Mouse (Mus musculus) common myeloid progenitor, adult 5-6 weeks (primary cell): ENCODE results near the gene Xpc. TPM values are rescaled to one million over a fixed set of nuclear protein-coding genes. Genes with fewer than 3 reads are reported as not detected.

Experiments
- ATAC-seq: replicated peaks from 2 replicates; pipeline ENCODE4 v1.8.0; 2016; ENCODE audit warnings: low read depth, mild to moderate bottlenecking, moderate TSS enrichment, inconsistent platforms; ENCODE audit not compliant: poor library complexity, severe bottlenecking
- total RNA-seq: library from RNA; stranded (forward); fragments of 200-1000, 187-1606 nt; gene quantifications from 2 replicates; pipeline ENCODE4 v1.2.3, GENCODE M21; 2017

Xpc gene
- total RNA-seq: 79.1 and 83.1 TPM in 2 replicates

GRCm38 (mm10) chr6:91515545-91516449 is at the start of gene Xpc, which contains the start of gene Lsm3:
Gene Xpc, minus strand, starts transcription at chr6:91515888.
Gene Lsm3, plus strand, starts transcription at chr6:91515928.
- peak; percentile 90 for ATAC-seq

- no peak for ATAC-seq
Observed at GRCm38 (mm10) chr6:91563031-91563430, 47.3 kb upstream of the Xpc start.

- no peak for ATAC-seq
Observed at GRCm38 (mm10) chr6:91560186-91560585, 44.5 kb upstream of the Xpc start.

GRCm38 (mm10) chr6:91559371-91559770 is 43.7 kb upstream of the Xpc start:
- ATAC-seq: no peak

GRCm38 (mm10) chr6:91558565-91558964 is 42.9 kb upstream of the Xpc start:
- ATAC-seq: no peak

GRCm38 (mm10) chr6:91552693-91553092 is 37.0 kb upstream of the Xpc start:
- ATAC-seq: no peak

- ATAC-seq: no peak
Observed at GRCm38 (mm10) chr6:91551671-91552070, 36.0 kb upstream of the Xpc start.

GRCm38 (mm10) chr6:91549621-91550020 is 33.9 kb upstream of the Xpc start:
- ATAC-seq: no peak

- ATAC-seq: no peak
Observed at GRCm38 (mm10) chr6:91547313-91547712, 31.6 kb upstream of the Xpc start.

GRCm38 (mm10) chr6:91546241-91546884 is 30.7 kb upstream of the Xpc start:
- ATAC-seq: peak; percentile 47; the same call in 1 of the 2 replicates

GRCm38 (mm10) chr6:91543056-91543455 is 27.4 kb upstream of the Xpc start:
- no peak for ATAC-seq

GRCm38 (mm10) chr6:91541276-91541675 is 25.6 kb upstream of the Xpc start:
- ATAC-seq: no peak

GRCm38 (mm10) chr6:91536047-91536765 is 20.5 kb upstream of the Xpc start:
- no peak for ATAC-seq

- ATAC-seq: no peak
Observed at GRCm38 (mm10) chr6:91535231-91535630, 19.5 kb upstream of the Xpc start.

- no peak for ATAC-seq
Observed at GRCm38 (mm10) chr6:91534268-91534667, 18.6 kb upstream of the Xpc start.

GRCm38 (mm10) chr6:91533771-91534170 is 18.1 kb upstream of the Xpc start:
- no peak for ATAC-seq

GRCm38 (mm10) chr6:91533359-91533758 is 17.7 kb upstream of the Xpc start:
- ATAC-seq: no peak

GRCm38 (mm10) chr6:91532661-91533060 is 17.0 kb upstream of the Xpc start:
- ATAC-seq: no peak

GRCm38 (mm10) chr6:91531276-91531675 is 15.6 kb upstream of the Xpc start:
- no peak for ATAC-seq

- no peak for ATAC-seq
Observed at GRCm38 (mm10) chr6:91530673-91531072, 15.0 kb upstream of the Xpc start.

GRCm38 (mm10) chr6:91528265-91528664 is 12.6 kb upstream of the Xpc start:
- ATAC-seq: no peak
